Mouse (Mus musculus): ENCODE data around the gene Psmg4. TPM values are rescaled to one million over a fixed set of nuclear protein-coding genes. Genes with fewer than 3 reads are reported as not detected.

The Psmg4 gene
- total RNA-seq, 2 experiments from 2014 or later = 34.0 to 39.0 TPM

- intact Hi-C loops (cut with DNase I) = loop anchor here (1.0 to 10.0 kb wide), 5 partner anchors 157 to 807 kb away; partner anchors contain the start of gene Slc22a23
- peak; percentile 84 to 86 for DNase-seq
These were observed 24.8 kb downstream of the Psmg4 start for GRCm38 (mm10) chr13:34187571-34187970.

- peak; percentile 45 to 54 for DNase-seq
- intact Hi-C loops (cut with DNase I) = no loop called here
These were observed 29.8 kb downstream of the Psmg4 start for GRCm38 (mm10) chr13:34192414-34193191.

- no peak for DNase-seq
- intact Hi-C loops (cut with DNase I) = no loop called here
These were observed 30.6 kb downstream of the Psmg4 start for GRCm38 (mm10) chr13:34193384-34193783.

- DNase-seq = no peak
- intact Hi-C loops (cut with DNase I) = no loop called here
These were observed 32.9 kb downstream of the Psmg4 start for GRCm38 (mm10) chr13:34195676-34196075.

GRCm38 (mm10) chr13:34205216-34205615, 42.5 kb downstream of the Psmg4 start:
- intact Hi-C loops (cut with DNase I) = no loop called here
- DNase-seq = peak; percentile 17 to 32

GRCm38 (mm10) chr13:34207714-34208470, 45.1 kb downstream of the Psmg4 start:
- intact Hi-C loops (cut with DNase I) = no loop called here
- DNase-seq = no peak

GRCm38 (mm10) chr13:34211261-34211775, 48.6 kb downstream of the Psmg4 start:
- intact Hi-C loops (cut with DNase I) = no loop called here

GRCm38 (mm10) chr13:34212735-34213212, 50.0 kb downstream of the Psmg4 start:
- no peak for DNase-seq
- intact Hi-C loops (cut with DNase I) = no loop called here

More at GRCm38 (mm10) chr13:34211261-34211775, 48.6 kb downstream of the Psmg4 start:
- DNase-seq = no peak

GRCm38 (mm10) chr13:34214855-34215254, 52.1 kb downstream of the Psmg4 start:
- intact Hi-C loops (cut with DNase I) = no loop called here

GRCm38 (mm10) chr13:34218776-34219175, 56.0 kb downstream of the Psmg4 start:
- DNase-seq = no peak

More at GRCm38 (mm10) chr13:34214855-34215254, 52.1 kb downstream of the Psmg4 start:
- DNase-seq = no peak

GRCm38 (mm10) chr13:34219728-34220127, 57.0 kb downstream of the Psmg4 start:
- intact Hi-C loops (cut with DNase I) = no loop called here
- DNase-seq = no peak

More at GRCm38 (mm10) chr13:34218776-34219175, 56.0 kb downstream of the Psmg4 start:
- intact Hi-C loops (cut with DNase I) = no loop called here

- intact Hi-C loops (cut with DNase I) = no loop called here
- DNase-seq = peak; percentile 66 to 70
These were observed 60.2 kb downstream of the Psmg4 start for GRCm38 (mm10) chr13:34222985-34223384.

- DNase-seq = no peak
- intact Hi-C loops (cut with DNase I) = no loop called here
These were observed 64.2 kb downstream of the Psmg4 start for GRCm38 (mm10) chr13:34226940-34227339.

Other genes starting within 250 kb of the Psmg4 start
- 10 to 100 TPM; 24.2 to 26.3 TPM for gene Nqo2, start 198.3 kb upstream of the Psmg4 start, total RNA-seq (2021)
- 10 to 100 TPM; 12.9 to 13.5 TPM for gene Ripk1, start 160.6 kb upstream of the Psmg4 start, total RNA-seq (2021)
- gene Serpinb6a, start 160.2 kb upstream of the Psmg4 start, total RNA-seq (2021) = 100 to 1,000 TPM; 113 TPM
- 10 to 100 TPM; 30.4 to 33.8 TPM for gene Bphl, start 125.4 kb upstream of the Psmg4 start, total RNA-seq (2021)
- 100 to 1,000 TPM; 114 to 117 TPM for gene Tubb2a, start 85.0 kb upstream of the Psmg4 start, total RNA-seq (2021)
- gene Tubb2b, start 32.5 kb upstream of the Psmg4 start, total RNA-seq (2021) = 10 to 100 TPM; 22.7 to 27.2 TPM
- gene Slc22a23, start 182.2 kb downstream of the Psmg4 start, total RNA-seq (2021) = 1 to 10 TPM; 7.1 to 7.3 TPM